Mouse (Mus musculus) intestine, embryonic 15.5 days (tissue): Measurements from ENCODE around the gene Myh10. TPM values are rescaled to one million over a fixed set of nuclear protein-coding genes. Genes with fewer than 3 reads are reported as not detected.

Source experiments
- ATAC-seq: fragments of 200-750 bp; cut with Nextera tagmentation; 2 replicates; pipeline ENCODE4 v1.8.0; 2017; ENCODE audit warnings: moderate TSS enrichment, moderate library complexity
- H3K27ac ChIP-seq: fragments of 300-500 bp; sonication (generic); 2 replicates; pipeline ENCODE4 v1.5.1; 2015; ENCODE audit warnings: mild to moderate bottlenecking, inconsistent platforms
- H3K27me3 ChIP-seq: fragments of 300-500 bp; sonication (generic); replicated peaks from 2 replicates; pipeline ENCODE4 v1.6.1; 2015; ENCODE audit warnings: inconsistent platforms
- H3K36me3 ChIP-seq: fragments of 300-500 bp; sonication (generic); 2 replicates; pipeline ENCODE4 v1.6.1; 2015; ENCODE audit warnings: inconsistent platforms
- H3K4me1 ChIP-seq: fragments of 300-500 bp; sonication (generic); replicated peaks from 2 replicates; pipeline ENCODE4 v1.6.1; 2015; ENCODE audit warnings: inconsistent platforms
- H3K4me2 ChIP-seq: fragments of 300-500 bp; sonication (generic); replicated peaks from 2 replicates; pipeline ENCODE4 v1.6.1; 2015; ENCODE audit warnings: mild to moderate bottlenecking, inconsistent platforms
- H3K4me3 ChIP-seq: fragments of 300-500 bp; sonication (generic); replicated peaks from 2 replicates; pipeline ENCODE4 v1.5.1; 2015; ENCODE audit warnings: inconsistent platforms
- H3K9ac ChIP-seq: fragments of 300-500 bp; sonication (generic); 2 replicates; pipeline ENCODE4 v1.6.1; 2015; ENCODE audit warnings: inconsistent platforms
- H3K9me3 ChIP-seq: fragments of 300-500 bp; sonication (generic); 2 replicates; pipeline ENCODE4 v1.6.1; 2016; ENCODE audit warnings: inconsistent platforms
- WGBS: fragments of 180-500 bp; shearing (Covaris S2); methylation state at CpG from one replicate; pipeline ENCODE4 v1.1.7; 2015; 5-methylcytosine and 5-hydroxymethylcytosine counted together
- polyA plus RNA-seq: library from polyadenylated mRNA; unstranded; fragments of >200 nt; fragmentation: Nextera tagmentation; extraction: Ambion mirVana; gene quantifications from 2 replicates; pipeline ENCODE4 v1.2.1, GENCODE M21; 2015

The Myh10 gene
- polyA plus RNA-seq, 1 experiment from 2014 or later, result 70.4 TPM

- Histone ChIP-seq H3K9me3 (no peaks in the 10 kb centered on the region), H3K4me2 (no peak overlapping the region), H3K4me3 (no peak overlapping the region), H3K9ac (no peak overlapping the region), H3K36me3 (no peaks in the 10 kb centered on the region), H3K27me3 (no peaks in the 10 kb centered on the region), H3K27ac (no peak overlapping the region), H3K4me1 (0 out of 2 replicates have a peak, but pooled peaks cover 8% of the 10 kb centered on the region)
- WGBS, result 63% methylated on average over 3 of the region's 3 CpGs
- ATAC-seq, result no peak
Observed at GRCm38 (mm10) chr11:68674643-68675042, 16.7 kb upstream of the Myh10 start.

GRCm38 (mm10) chr11:68675274-68675673, 16.1 kb upstream of the Myh10 start:
- no peak overlapping the region for H3K4me3 ChIP-seq

GRCm38 (mm10) chr11:68681254-68681839, 10.0 kb upstream of the Myh10 start:
- ATAC-seq, result no peak
- no peak overlapping the region for H3K9ac ChIP-seq
- no peaks in the 10 kb centered on the region for H3K36me3 ChIP-seq
- no peaks in the 10 kb centered on the region for H3K27me3 ChIP-seq
- WGBS, result 65% methylated on average over 3 of the region's 3 CpGs
- no peaks in the 10 kb centered on the region for H3K4me1 ChIP-seq
- H3K4me2 ChIP-seq, result no peak overlapping the region
- H3K9me3 ChIP-seq, result no peaks in the 10 kb centered on the region
- no peak overlapping the region for H3K27ac ChIP-seq
- H3K4me3 ChIP-seq, result no peak overlapping the region

More at GRCm38 (mm10) chr11:68675274-68675673, 16.1 kb upstream of the Myh10 start:
- no peak for ATAC-seq
- WGBS, result 66% methylated on average over 3 of the region's 3 CpGs
- Histone ChIP-seq H3K4me2 (no peak overlapping the region), H3K4me1 (0 out of 2 replicates have a peak, but pooled peaks cover 8% of the 10 kb centered on the region), H3K9ac (no peak overlapping the region), H3K27ac (no peak overlapping the region), H3K27me3 (no peaks in the 10 kb centered on the region), H3K36me3 (no peaks in the 10 kb centered on the region), H3K9me3 (no peaks in the 10 kb centered on the region)

GRCm38 (mm10) chr11:68682136-68682806, 9.1 kb upstream of the Myh10 start:
- Histone ChIP-seq H3K4me2 (no peak overlapping the region), H3K27me3 (no peaks in the 10 kb centered on the region), H3K9ac (no peak overlapping the region), H3K4me1 (no peaks in the 10 kb centered on the region), H3K27ac (no peak overlapping the region), H3K4me3 (no peak overlapping the region), H3K9me3 (no peaks in the 10 kb centered on the region), H3K36me3 (no peaks in the 10 kb centered on the region)
- ATAC-seq, result no peak
- 77% methylated on average over 8 of the region's 8 CpGs for WGBS

GRCm38 (mm10) chr11:68686001-68686400, 5.4 kb upstream of the Myh10 start:
- Histone ChIP-seq H3K27me3 (no peaks in the 10 kb centered on the region), H3K4me1 (no peaks in the 10 kb centered on the region; the same call in 1 of the 2 replicates), H3K36me3 (no peaks in the 10 kb centered on the region), H3K27ac (no peak overlapping the region), H3K4me2 (no peak overlapping the region), H3K9ac (no peak overlapping the region), H3K9me3 (no peaks in the 10 kb centered on the region), H3K4me3 (no peak overlapping the region)
- ATAC-seq, result no peak
- 84% methylated on average over 5 of the region's 5 CpGs for WGBS

- Histone ChIP-seq H3K4me3 (no peak overlapping the region), H3K27me3 (no peaks in the 10 kb centered on the region), H3K4me2 (no peak overlapping the region), H3K27ac (no peak overlapping the region), H3K36me3 (no peaks in the 10 kb centered on the region), H3K4me1 (peaks cover 2% of the 10 kb centered on the region; the same call in 1 of the 2 replicates), H3K9me3 (no peaks in the 10 kb centered on the region), H3K9ac (no peak overlapping the region)
- 56% methylated on average over 1 of the region's 1 CpGs for WGBS
- no peak for ATAC-seq
Observed at GRCm38 (mm10) chr11:68689304-68689703, 2.1 kb upstream of the Myh10 start.

GRCm38 (mm10) chr11:68690465-68690864, 894 bp upstream of the Myh10 start:
- Histone ChIP-seq H3K4me1 (peaks cover 5% of the 10 kb centered on the region; the same call in 1 of the 2 replicates), H3K27ac (no peak overlapping the region), H3K36me3 (no peaks in the 10 kb centered on the region), H3K4me3 (no peak overlapping the region), H3K4me2 (no peak overlapping the region), H3K9ac (no peak overlapping the region), H3K27me3 (no peaks in the 10 kb centered on the region), H3K9me3 (no peaks in the 10 kb centered on the region)
- WGBS, result 62% methylated on average over 5 of the region's 5 CpGs
- no peak for ATAC-seq

GRCm38 (mm10) chr11:68692010-68692692, 792 bp downstream of the Myh10 start:
- Histone ChIP-seq H3K9me3 (no peaks in the 10 kb centered on the region), H3K4me3 (peak overlapping the region; percentile 77), H3K36me3 (no peaks in the 10 kb centered on the region), H3K4me2 (peak overlapping the region; percentile 96), H3K9ac (peak overlapping the region; percentile 65), H3K4me1 (peaks cover 5% of the 10 kb centered on the region; the same call in 1 of the 2 replicates), H3K27me3 (no peaks in the 10 kb centered on the region), H3K27ac (peak overlapping the region; percentile 90)
- peak; percentile 31 for ATAC-seq
- WGBS, result under 1% methylated on average over 34 of the region's 34 CpGs

- Histone ChIP-seq H3K36me3 (no peaks in the 10 kb centered on the region), H3K4me2 (peak overlapping the region; percentile 96), H3K4me1 (peaks cover 5% of the 10 kb centered on the region; the same call in 1 of the 2 replicates), H3K9me3 (no peaks in the 10 kb centered on the region), H3K27me3 (no peaks in the 10 kb centered on the region), H3K27ac (peak overlapping the region; percentile 90), H3K9ac (peak overlapping the region; percentile 65), H3K4me3 (peak overlapping the region; percentile 77)
- no peak for ATAC-seq
- WGBS, result under 1% methylated on average over 43 of the region's 43 CpGs
Observed at GRCm38 (mm10) chr11:68692693-68693446, 1.5 kb downstream of the Myh10 start.

GRCm38 (mm10) chr11:68693447-68694040, 2.2 kb downstream of the Myh10 start:
- Histone ChIP-seq H3K9ac (peak overlapping the region; percentile 65), H3K9me3 (no peaks in the 10 kb centered on the region), H3K4me2 (peak overlapping the region; percentile 96), H3K36me3 (no peaks in the 10 kb centered on the region), H3K4me3 (peak overlapping the region; percentile 77), H3K27ac (no peak overlapping the region), H3K4me1 (peaks cover 5% of the 10 kb centered on the region; the same call in 1 of the 2 replicates), H3K27me3 (no peaks in the 10 kb centered on the region)
- ATAC-seq, result no peak
- WGBS, result 14% methylated on average over 10 of the region's 10 CpGs

- whole genome bisulfite sequencing, result 90% methylated on average over 6 of the region's 6 CpGs
- no peaks in the 10 kb centered on the region for H3K9me3 ChIP-seq
- no peak overlapping the region for H3K27ac ChIP-seq
- 0 out of 2 replicates have a peak, but pooled peaks cover 5% of the 10 kb centered on the region for H3K4me1 ChIP-seq
- H3K9ac ChIP-seq, result no peak overlapping the region
- no peak overlapping the region for H3K4me2 ChIP-seq
- no peak overlapping the region for H3K4me3 ChIP-seq
- H3K36me3 ChIP-seq, result peaks cover 21% of the 10 kb centered on the region
- no peaks in the 10 kb centered on the region for H3K27me3 ChIP-seq
- ATAC-seq, result no peak
Observed at GRCm38 (mm10) chr11:68702370-68702769, 11.0 kb downstream of the Myh10 start.
